In genomic region chr15:94590083-94590482, GRCm38 (mm10) we compare ENCODE assay signal across 9 mouse cellular contexts. TPM values are rescaled to one million over a fixed set of nuclear protein-coding genes. Genes with fewer than 3 reads are reported as not detected.
DNase-seq lines count a peak whose midpoint lies in the region; ATAC-seq and TF ChIP-seq lines count a peak whose summit lies in the region.
"Had no signal": no experiment of that assay in that cellular context is flagged by ENCODE, and none has a peak within 500 bp of the region (broad histone marks: within the 10 kb centered on the region; RNA-seq: fewer than 3 reads in every experiment).

No protein-coding gene starts in this region.

- H3K4me2 ChIP-seq in kidney, embryonic 14.5 days (replicated peaks; ENCODE audit: low read depth, low read length) = peak overlapping the region; percentile 41; the same call in 1 of the 2 replicates
- peak overlapping the region; percentile 53 for H3K4me2 ChIP-seq in hindbrain, embryonic 15.5 days
- peak overlapping the region; percentile 52 for H3K4me2 ChIP-seq in midbrain, embryonic 15.5 days

- H3K4me3 ChIP-seq in kidney, embryonic 14.5 days (ENCODE audit: low read length) = peak overlapping the region; percentile 94
- peak overlapping the region; percentile 94 for H3K4me3 ChIP-seq in cortical plate, adult 2 months (ENCODE audit: insufficient read depth, low read length)
- peak overlapping the region; percentile 61 for H3K4me3 ChIP-seq in hindbrain, embryonic 15.5 days
- peak overlapping the region; percentile 98 for H3K4me3 ChIP-seq in midbrain, embryonic 15.5 days

- H3K9ac ChIP-seq in kidney, embryonic 14.5 days (ENCODE audit: low read depth, low read length) = no peak overlapping the region
- H3K9ac ChIP-seq in hindbrain, embryonic 15.5 days = peak overlapping the region; percentile 28
- H3K9ac ChIP-seq in midbrain, embryonic 15.5 days = peak overlapping the region; percentile 35; the same call in 1 of the 2 replicates

- no peaks in the 10 kb centered on the region for H3K27me3 ChIP-seq in kidney, embryonic 14.5 days (ENCODE audit: control insufficient read depth, insufficient read depth, low read length)
- H3K27me3 ChIP-seq in hindbrain, embryonic 15.5 days = no peaks in the 10 kb centered on the region
- H3K27me3 ChIP-seq in midbrain, embryonic 15.5 days (replicated peaks) = no peaks in the 10 kb centered on the region

- DNase-seq in kidney, adult 18-20 months = no peak
- DNase-seq in ovary, postnatal 36 days (ENCODE audit: low spot score) = no peak
- DNase-seq in left cerebral cortex, adult 9 months (ENCODE audit: low spot score in 2 of 2) = no peak
- DNase-seq in adrenal gland, postnatal 36 days = no peak

- no peak for TF ChIP-seq POLR2A in cortical plate, adult 2 months (IDR thresholded peaks at IDR 0.05; ENCODE audit: extremely low read depth, insufficient read depth, low read length)

- ATAC-seq in kidney, embryonic 14.5 days (ENCODE audit: low FRiP score, low TSS enrichment) = no peak; the same call in 1 of the 2 replicates
- peak; percentile 40 for ATAC-seq in hindbrain, embryonic 15.5 days (ENCODE audit: low FRiP score, low read depth)
- ATAC-seq in midbrain, embryonic 15.5 days (replicated peaks) = peak; percentile 40; the same call in 1 of the 2 replicates

- no peaks in the 10 kb centered on the region for H3K9me3 ChIP-seq in kidney, embryonic 14.5 days (ENCODE audit: control insufficient read depth, low read length)
- H3K9me3 ChIP-seq in hindbrain, embryonic 15.5 days = no peaks in the 10 kb centered on the region
- no peaks in the 10 kb centered on the region for H3K9me3 ChIP-seq in midbrain, embryonic 15.5 days

- 16% methylated on average over 8 of the region's 8 CpGs for WGBS in kidney, embryonic 14.5 days
- WGBS in hindbrain, embryonic 15.5 days = 12% methylated on average over 8 of the region's 8 CpGs
- WGBS in midbrain, embryonic 15.5 days = 11% methylated on average over 8 of the region's 8 CpGs

- H3K27ac ChIP-seq in kidney, embryonic 14.5 days (ENCODE audit: low read depth, low read length) = no peak overlapping the region
- no peak overlapping the region for H3K27ac ChIP-seq in cortical plate, adult 2 months (ENCODE audit: insufficient read depth, low read length)
- peak overlapping the region; percentile 60 for H3K27ac ChIP-seq in hindbrain, embryonic 15.5 days (replicated peaks)
- peak overlapping the region; percentile 65 for H3K27ac ChIP-seq in midbrain, embryonic 15.5 days

- peaks cover 13% of the 10 kb centered on the region; the same call in 1 of the 2 replicates for H3K36me3 ChIP-seq in kidney, embryonic 14.5 days (ENCODE audit: control insufficient read depth, insufficient read depth, low read length)
- peaks cover 6% of the 10 kb centered on the region for H3K36me3 ChIP-seq in hindbrain, embryonic 15.5 days
- no peaks in the 10 kb centered on the region for H3K36me3 ChIP-seq in midbrain, embryonic 15.5 days (replicated peaks)

- no peak for TF ChIP-seq CTCF in cortical plate, adult 2 months (IDR thresholded peaks at IDR 0.05; ENCODE audit: extremely low read depth, insufficient read depth, low read length)

- H3K4me1 ChIP-seq in kidney, embryonic 14.5 days (ENCODE audit: control insufficient read depth, insufficient read depth, low read length) = peaks cover 2% of the 10 kb centered on the region; the same call in 1 of the 2 replicates
- no peaks in the 10 kb centered on the region for H3K4me1 ChIP-seq in cortical plate, adult 2 months (ENCODE audit: control insufficient read depth, insufficient read depth, low read length)
- H3K4me1 ChIP-seq in hindbrain, embryonic 15.5 days (replicated peaks) = peaks cover 19% of the 10 kb centered on the region
- peaks cover 13% of the 10 kb centered on the region for H3K4me1 ChIP-seq in midbrain, embryonic 15.5 days

RNA-seq across cellular contexts. Expression of gene Twf1, which starts 0.4 kb away (rescaled TPM):
- polyA plus RNA-seq in kidney, embryonic 14.5 days (2014; fragmentation: Nextera tagmentation; extraction: Ambion mirVana) = 67.7 and 86.5 TPM in 2 replicates
- 42.0 and 43.4 TPM in 2 replicates for polyA plus RNA-seq in cortical plate, adult 2 months (2012; rRNA removed)
- 76.0 and 77.7 TPM in 2 replicates for polyA plus RNA-seq in hindbrain, embryonic 15.5 days (2015; fragmentation: Nextera tagmentation; extraction: Ambion mirVana)
- 78.6 and 80.5 TPM in 2 replicates for polyA plus RNA-seq in midbrain, embryonic 15.5 days (2015; fragmentation: Nextera tagmentation; extraction: Ambion mirVana)
- total RNA-seq in adrenal gland, postnatal 36 days (2021) = 10 to 100 TPM; 92.6 to 95.1 TPM

RNA-seq across cellular contexts. Expression of gene Tmem117, which starts 38.9 kb away (rescaled TPM):
- polyA plus RNA-seq in kidney, embryonic 14.5 days (2014; fragmentation: Nextera tagmentation; extraction: Ambion mirVana) = 4.4 and 6.5 TPM in 2 replicates
- 2.7 and 3.4 TPM in 2 replicates for polyA plus RNA-seq in cortical plate, adult 2 months (2012; rRNA removed)
- 14.6 and 16.6 TPM in 2 replicates for polyA plus RNA-seq in hindbrain, embryonic 15.5 days (2015; fragmentation: Nextera tagmentation; extraction: Ambion mirVana)
- 12.3 and 12.4 TPM in 2 replicates for polyA plus RNA-seq in midbrain, embryonic 15.5 days (2015; fragmentation: Nextera tagmentation; extraction: Ambion mirVana)
- 1 to 10 TPM; 4.2 to 5.1 TPM for total RNA-seq in adrenal gland, postnatal 36 days (2021)
- total RNA-seq: neutrophil, adult 5-6 weeks had no signal

RNA-seq across cellular contexts. Expression of gene Irak4, which starts 46.6 kb away (rescaled TPM):
- 5.5 and 10.4 TPM in 2 replicates for polyA plus RNA-seq in kidney, embryonic 14.5 days (2014; fragmentation: Nextera tagmentation; extraction: Ambion mirVana)
- polyA plus RNA-seq in cortical plate, adult 2 months (2012; rRNA removed) = 2.0 and 2.2 TPM in 2 replicates
- 2.1 and 2.3 TPM in 2 replicates for polyA plus RNA-seq in hindbrain, embryonic 15.5 days (2015; fragmentation: Nextera tagmentation; extraction: Ambion mirVana)
- polyA plus RNA-seq in midbrain, embryonic 15.5 days (2015; fragmentation: Nextera tagmentation; extraction: Ambion mirVana) = 1.3 and 1.8 TPM in 2 replicates
- 10 to 100 TPM; 13.0 to 15.2 TPM for total RNA-seq in adrenal gland, postnatal 36 days (2021)

RNA-seq across cellular contexts. Expression of gene Pus7l, which starts 46.7 kb away (rescaled TPM):
- 9.2 and 11.4 TPM in 2 replicates for polyA plus RNA-seq in kidney, embryonic 14.5 days (2014; fragmentation: Nextera tagmentation; extraction: Ambion mirVana)
- 3.1 and 3.3 TPM in 2 replicates for polyA plus RNA-seq in cortical plate, adult 2 months (2012; rRNA removed)
- 5.8 and 6.2 TPM in 2 replicates for polyA plus RNA-seq in hindbrain, embryonic 15.5 days (2015; fragmentation: Nextera tagmentation; extraction: Ambion mirVana)
- 5.1 and 5.2 TPM in 2 replicates for polyA plus RNA-seq in midbrain, embryonic 15.5 days (2015; fragmentation: Nextera tagmentation; extraction: Ambion mirVana)
- total RNA-seq in adrenal gland, postnatal 36 days (2021) = 1 to 10 TPM; 4.2 to 4.5 TPM

Comparison
In these comparisons a context has a peak if more than half of its experiments do, and no peak if none do; other contexts are left out.
1. H3K27ac ChIP-seq: peak in hindbrain, embryonic 15.5 days (single experiment) and midbrain, embryonic 15.5 days (single experiment); none in kidney, embryonic 14.5 days (single experiment) and cortical plate, adult 2 months (single experiment).
2. Peak in every context shown above with its lines, with median percentiles within 50 percentile points of each other: H3K4me2 ChIP-seq and H3K4me3 ChIP-seq.